In genomic region chr7:144914948-144915750, GRCm38 (mm10) we compare ENCODE assay signal across 8 mouse cellular contexts. TPM values are rescaled to one million over a fixed set of nuclear protein-coding genes. Genes with fewer than 3 reads are reported as not detected.
DNase-seq lines count a peak whose midpoint lies in the region; ATAC-seq and TF ChIP-seq lines count a peak whose summit lies in the region.

Gene LTO1 (plus strand): TSS chr7:144915100.

- ATAC-seq in heart, embryonic 14.5 days (ENCODE audit: insufficient number of reproducible peaks, insufficient read depth, low FRiP score, low read depth) = peak; percentile 89
- peak; percentile 94 for ATAC-seq in liver, embryonic 16.5 days (ENCODE audit: low read depth)
- ATAC-seq in neural tube, embryonic 13.5 days (ENCODE audit: low read depth) = peak; percentile 95

- H3K9me3 ChIP-seq in CH12.LX (replicated peaks; ENCODE audit: low read length) = no peaks in the 10 kb centered on the region
- H3K9me3 ChIP-seq in heart, embryonic 14.5 days (ENCODE audit: control insufficient read depth, low read length) = no peaks in the 10 kb centered on the region
- no peaks in the 10 kb centered on the region for H3K9me3 ChIP-seq in liver, embryonic 16.5 days (replicated peaks; ENCODE audit: control insufficient read depth, low read length)
- H3K9me3 ChIP-seq in neural tube, embryonic 13.5 days = no peaks in the 10 kb centered on the region

- H3K9ac ChIP-seq in CH12.LX (ENCODE audit: insufficient read depth, low read depth) = peak within 1 kb of the TSS; percentile 48
- H3K9ac ChIP-seq in heart, embryonic 14.5 days (ENCODE audit: low read length) = peak within 1 kb of the TSS; percentile 86
- peak within 1 kb of the TSS; percentile 85 for H3K9ac ChIP-seq in liver, embryonic 16.5 days (ENCODE audit: low read depth, low read length)
- peak within 1 kb of the TSS; percentile 80 for H3K9ac ChIP-seq in neural tube, embryonic 13.5 days

- peak within 1 kb of the TSS; percentile 62 to 93 (median 79) for H3K4me3 ChIP-seq in CH12.LX (replicated peaks in 1 of 3; ENCODE audit: low read depth in 2 of 3, low read length in 2 of 3, poor library complexity in 1 of 3)
- peak within 1 kb of the TSS; percentile 73 to 92 for H3K4me3 ChIP-seq in heart, embryonic 14.5 days (ENCODE audit: control insufficient read depth in 1 of 2, insufficient read depth in 1 of 2, low read depth in 1 of 2, low read length in 2 of 2)
- H3K4me3 ChIP-seq in liver, embryonic 16.5 days (ENCODE audit: low read depth, low read length) = peak within 1 kb of the TSS; percentile 94
- H3K4me3 ChIP-seq in neural tube, embryonic 13.5 days = peak within 1 kb of the TSS; percentile 60
- peak within 1 kb of the TSS; percentile 98 for H3K4me3 ChIP-seq in testis, adult 2 months (ENCODE audit: control insufficient read depth, low read depth, low read length)

- H3K27ac ChIP-seq in CH12.LX (ENCODE audit: insufficient read depth, low read depth) = peak within 1 kb of the TSS; percentile 60
- peak within 1 kb of the TSS; percentile 68 to 75 for H3K27ac ChIP-seq in heart, embryonic 14.5 days (replicated peaks in 1 of 2; ENCODE audit: control insufficient read depth in 1 of 2, insufficient read depth in 1 of 2, low read depth in 2 of 2, low read length in 2 of 2)
- peak within 1 kb of the TSS; percentile 33; the same call in 1 of the 2 replicates for H3K27ac ChIP-seq in liver, embryonic 16.5 days (ENCODE audit: low read length)
- peak within 1 kb of the TSS; percentile 92 for H3K27ac ChIP-seq in neural tube, embryonic 13.5 days (replicated peaks)
- H3K27ac ChIP-seq in testis, adult 2 months (ENCODE audit: control insufficient read depth, insufficient read depth, low read depth, low read length) = peak within 1 kb of the TSS; percentile 89

- dilution Hi-C loops in CH12.LX (cut with MboI; ENCODE audit: extremely low pct_ligation_motif_present, extremely low pct_unique_long_range_greater_than_20kb, low sequenced_read_pairs) = no loop called here

- no peaks in the 10 kb centered on the region for H3K79me2 ChIP-seq in CH12.LX (replicated peaks; ENCODE audit: control insufficient read depth, extremely low read depth, insufficient read depth, poor library complexity, severe bottlenecking)

- peak; percentile 91 for DNase-seq in CH12.LX (ENCODE audit: extremely low read depth)
- DNase-seq in c-Kit-negative CD71-positive TER-119-positive erythroid progenitor cells, embryonic 14.5 days (ENCODE audit: low read depth, low spot score) = peak; percentile 87
- peak; percentile 86 for DNase-seq in fibroblast of lung, adult 2 months (ENCODE audit: low read depth)
- peak; percentile 92 to 95 for DNase-seq in kidney, postnatal 25 days

- no peak for TF ChIP-seq CTCF in CH12.LX (conservative IDR thresholded peaks at IDR 0.05 in 1 of 2, IDR thresholded peaks at IDR 0.05 in 1 of 2; ENCODE audit: low read depth in 2 of 2, low read length in 2 of 2)
- TF ChIP-seq CTCF in testis, adult 2 months (IDR thresholded peaks at IDR 0.05; ENCODE audit: control insufficient read depth, insufficient read depth, insufficient replicate concordance, low read depth, low read length) = no peak

- peak within 1 kb of the TSS; percentile 55 for H3K4me2 ChIP-seq in CH12.LX (ENCODE audit: insufficient read depth, low read depth, poor library complexity, severe bottlenecking)
- H3K4me2 ChIP-seq in heart, embryonic 14.5 days (ENCODE audit: low read length) = peak within 1 kb of the TSS; percentile 86
- peak within 1 kb of the TSS; percentile 93 for H3K4me2 ChIP-seq in liver, embryonic 16.5 days (ENCODE audit: low read depth, low read length)
- peak within 1 kb of the TSS; percentile 83 for H3K4me2 ChIP-seq in neural tube, embryonic 13.5 days

- peaks cover 30% of the 10 kb centered on the region for H3K27me3 ChIP-seq in CH12.LX (replicated peaks)
- H3K27me3 ChIP-seq in heart, embryonic 14.5 days (ENCODE audit: control insufficient read depth, insufficient read depth, low read length) = no peaks in the 10 kb centered on the region
- no peaks in the 10 kb centered on the region for H3K27me3 ChIP-seq in liver, embryonic 16.5 days (ENCODE audit: control insufficient read depth, insufficient read depth, low read depth, low read length)
- H3K27me3 ChIP-seq in neural tube, embryonic 13.5 days = no peaks in the 10 kb centered on the region
- no peaks in the 10 kb centered on the region for H3K27me3 ChIP-seq in testis, adult 2 months (ENCODE audit: control insufficient read depth, insufficient read depth, low read length)

- TF ChIP-seq POLR2A in CH12.LX (IDR thresholded peaks at IDR 0.05; ENCODE audit: low read depth, low read length) = peak; percentile 73; the same call in 1 of the 2 replicates
- TF ChIP-seq POLR2A in testis, adult 2 months (IDR thresholded peaks at IDR 0.05; ENCODE audit: control insufficient read depth, low read depth, low read length) = peak; percentile 77

- no peak for TF ChIP-seq EP300 in CH12.LX (IDR thresholded peaks at IDR 0.05; ENCODE audit: low read length)

- under 1% methylated on average over 55 of the region's 55 CpGs for WGBS in heart, embryonic 14.5 days
- under 1% methylated on average over 55 of the region's 55 CpGs for WGBS in liver, embryonic 16.5 days (ENCODE audit: insufficient replicate concordance)
- WGBS in neural tube, embryonic 13.5 days = under 1% methylated on average over 55 of the region's 55 CpGs

- TF ChIP-seq RAD21 in CH12.LX (IDR thresholded peaks at IDR 0.05; ENCODE audit: low read depth, low read length) = no peak

- in situ Hi-C loops in CH12.LX (cut with MboI; ENCODE audit: low pct_ligation_motif_present, low pct_unique_long_range_greater_than_20kb, low sequenced_read_pairs) = no loop called here

- H3K4me1 ChIP-seq in CH12.LX (ENCODE audit: control insufficient read depth in 1 of 2, insufficient read depth in 2 of 2) = peaks cover 5 to 12% of the 10 kb centered on the region in 2 experiments; a peak in 2 of 4 replicates
- H3K4me1 ChIP-seq in heart, embryonic 14.5 days (ENCODE audit: control insufficient read depth in 2 of 2, insufficient read depth in 2 of 2, low read length in 2 of 2) = peaks cover 4 to 9% of the 10 kb centered on the region in 2 experiments; a peak in 3 of 4 replicates
- peaks cover 13% of the 10 kb centered on the region for H3K4me1 ChIP-seq in liver, embryonic 16.5 days (ENCODE audit: control insufficient read depth, low read depth, low read length)
- H3K4me1 ChIP-seq in neural tube, embryonic 13.5 days (replicated peaks) = peaks cover 12% of the 10 kb centered on the region
- peaks cover 4% of the 10 kb centered on the region for H3K4me1 ChIP-seq in testis, adult 2 months (ENCODE audit: control insufficient read depth, insufficient read depth, low read length)

- peaks cover 29 to 37% of the 10 kb centered on the region in 2 experiments for H3K36me3 ChIP-seq in CH12.LX (replicated peaks in 1 of 2; ENCODE audit: control insufficient read depth in 1 of 2, insufficient read depth in 1 of 2, low read length in 1 of 2)
- H3K36me3 ChIP-seq in heart, embryonic 14.5 days (ENCODE audit: control insufficient read depth, insufficient read depth, low read length) = peaks cover 36% of the 10 kb centered on the region
- no peaks in the 10 kb centered on the region; the same call in none of the 2 replicates for H3K36me3 ChIP-seq in liver, embryonic 16.5 days (ENCODE audit: control insufficient read depth, insufficient read depth)
- H3K36me3 ChIP-seq in neural tube, embryonic 13.5 days = peaks cover 32% of the 10 kb centered on the region
- peaks cover 1% of the 10 kb centered on the region for H3K36me3 ChIP-seq in testis, adult 2 months (ENCODE audit: control insufficient read depth, insufficient read depth, low read length)

TF ChIP-seq in CH12.LX, 34 proteins besides CTCF, POLR2A, EP300 and RAD21 (continues in another document):
- TF ChIP-seq ZMIZ1 (IDR thresholded peaks at IDR 0.05; ENCODE audit: low read depth, low read length) (peak; percentile 54), USF2 (conservative IDR thresholded peaks at IDR 0.05; ENCODE audit: low read depth, low read length) (no peak), GABPA (IDR thresholded peaks at IDR 0.05; ENCODE audit: insufficient replicate concordance, low read depth, low read length) (no peak; the same call in 1 of the 2 replicates), KAT2A (IDR thresholded peaks at IDR 0.05; ENCODE audit: insufficient replicate concordance, low read length) (peak; percentile 78; the same call in 1 of the 2 replicates), ZNF384 (IDR thresholded peaks at IDR 0.05; ENCODE audit: low read depth, low read length) (peak; percentile 96), MXI1 (IDR thresholded peaks at IDR 0.05; ENCODE audit: low read depth, low read length) (peak; percentile 54), BHLHE40 (IDR thresholded peaks at IDR 0.05; ENCODE audit: low read depth, low read length) (no peak), SIN3A (IDR thresholded peaks at IDR 0.05; ENCODE audit: low read length) (peak; percentile 97), MAZ (IDR thresholded peaks at IDR 0.05; ENCODE audit: low read depth, low read length) (0 out of 2 replicates have a peak, but pooled peaks have one; percentile 40), JUND (conservative IDR thresholded peaks at IDR 0.05; ENCODE audit: low read depth, low read length) (no peak), SMC3 (IDR thresholded peaks at IDR 0.05; ENCODE audit: low read depth, low read length) (no peak), HCFC1 (IDR thresholded peaks at IDR 0.05; ENCODE audit: low read depth, low read length) (peak; percentile 92), ETS1 (conservative IDR thresholded peaks at IDR 0.05; ENCODE audit: low read depth, low read length) (no peak), TCF12 (IDR thresholded peaks at IDR 0.05; ENCODE audit: low read depth, low read length) (peak; percentile 73), JUN (IDR thresholded peaks at IDR 0.05; ENCODE audit: insufficient read depth, low read depth, low read length) (no peak), ELF1 (IDR thresholded peaks at IDR 0.05; ENCODE audit: low read depth, low read length) (peak; percentile 99), POLR2AphosphoS2 (IDR thresholded peaks at IDR 0.05; ENCODE audit: low read depth, low read length) (no peak), PAX5 (IDR thresholded peaks at IDR 0.05; ENCODE audit: low read length) (no peak), UBTF (IDR thresholded peaks at IDR 0.05; ENCODE audit: low read depth, low read length) (no peak), IRF4 (IDR thresholded peaks at IDR 0.05; ENCODE audit: low read depth, low read length) (no peak; the same call in 1 of the 2 replicates), NRF1 (IDR thresholded peaks at IDR 0.05; ENCODE audit: low read depth, low read length) (peak; percentile 88)

RNA-seq across cellular contexts. Expression of gene LTO1, which starts in this region (rescaled TPM):
- total RNA-seq in CH12.LX (2012; rRNA removed) (10.2 and 10.7 TPM in 2 replicates), CH12.LX (2014; rRNA removed) (3.9 and 4.0 TPM in 2 replicates)
- 8.5 and 14.3 TPM in 2 replicates for polyA plus RNA-seq in CH12.LX (2012; ENCODE audit: insufficient read length, low read depth)
- polyA plus RNA-seq in heart, embryonic 14.5 days (2014; fragmentation: Nextera tagmentation; extraction: Ambion mirVana) = 16.1 and 19.2 TPM in 2 replicates
- polyA plus RNA-seq in liver, embryonic 16.5 days (2015; fragmentation: Nextera tagmentation; extraction: Ambion mirVana) = 8.8 and 9.0 TPM in 2 replicates
- 33.8 and 36.3 TPM in 2 replicates for polyA plus RNA-seq in neural tube, embryonic 13.5 days (2015; fragmentation: Nextera tagmentation; extraction: Ambion mirVana)
- 26.2 and 32.7 TPM in 2 replicates for polyA plus RNA-seq in testis, adult 2 months (2012; rRNA removed)

Comparison
In these comparisons a context has a peak if more than half of its experiments do, and no peak if none do; other contexts are left out.
1. Peak in every context shown above with its lines: DNase-seq, ATAC-seq, H3K4me3 ChIP-seq and H3K27ac ChIP-seq.
2. H3K27ac ChIP-seq: peak in every context shown above with its lines; median percentile 92 in neural tube, embryonic 13.5 days; 89 in testis, adult 2 months; 72 in heart, embryonic 14.5 days; 60 in CH12.LX; 33 in liver, embryonic 16.5 days.